Mouse (Mus musculus): ENCODE measurements around the gene Pmvk. TPM values are rescaled to one million over a fixed set of nuclear protein-coding genes. Genes with fewer than 3 reads are reported as not detected.

Gene Pmvk
- 68.7 and 71.0 TPM in 2 replicates for polyA plus RNA-seq (2012; rRNA removed)

DNA sequence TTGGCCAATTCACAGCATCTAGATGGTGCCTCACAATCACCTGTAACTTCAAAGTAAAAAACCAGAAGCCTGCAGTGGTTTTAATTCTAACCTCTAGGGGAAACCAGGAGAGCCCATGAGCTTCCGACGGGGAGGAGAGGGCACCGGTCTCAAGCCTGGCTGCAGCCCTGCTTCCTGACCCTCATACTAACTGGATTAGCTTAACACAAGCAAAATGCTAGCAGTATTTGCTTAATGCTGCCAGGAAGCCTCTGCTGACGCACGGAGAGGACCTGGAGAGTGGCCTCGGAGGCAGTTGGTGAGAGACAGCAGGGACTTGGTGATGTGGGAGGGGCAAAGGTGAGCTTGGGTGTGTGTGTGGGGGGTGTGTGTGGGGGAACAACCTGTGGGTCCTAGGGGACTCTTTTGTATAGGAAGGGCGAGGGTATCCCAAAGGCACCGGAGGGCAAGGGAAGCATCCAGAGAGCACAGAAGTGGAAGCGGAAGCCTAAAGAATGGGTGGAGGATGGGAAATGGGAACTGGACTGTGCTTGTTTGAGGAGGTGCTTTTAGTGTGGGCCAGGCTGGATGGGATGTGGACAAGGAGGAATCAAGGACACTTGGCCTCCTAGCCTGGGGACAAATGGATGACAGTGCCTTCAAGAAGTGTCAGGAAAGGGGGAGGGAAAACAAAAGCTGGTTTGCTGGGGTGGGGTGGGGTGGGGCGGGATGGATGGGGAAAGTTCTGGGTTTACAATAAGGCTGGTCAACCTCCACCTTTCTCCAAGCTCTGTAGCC lies at the start of gene Pmvk:
Pmvk (plus strand) TSS at position 141 of the 777 bp plus-strand sequence.
- no peak for DNase-seq
- H3K4me1 ChIP-seq (ENCODE audit: control insufficient read depth, insufficient read depth, low read length): no peaks in the 10 kb centered on the region
- WGBS: 63% methylated on average over 10 of the region's 10 CpGs
- no peaks in the 10 kb centered on the region for H3K27me3 ChIP-seq (ENCODE audit: control insufficient read depth, insufficient read depth, low read length)
- no peak within 1 kb of the TSS for H3K4me3 ChIP-seq (replicated peaks; ENCODE audit: insufficient read depth, low read depth, low read length)
- H3K27ac ChIP-seq (ENCODE audit: insufficient read depth, low read length): no peak within 1 kb of the TSS
- TF ChIP-seq CTCF (IDR thresholded peaks at IDR 0.05; ENCODE audit: borderline replicate concordance, insufficient read depth, low read depth, low read length) (no peak), POLR2A (IDR thresholded peaks at IDR 0.05; ENCODE audit: borderline replicate concordance, insufficient read depth, low read length) (no peak)

GRCm38 (mm10) chr3:89406887-89407286 lies 47.5 kb upstream of the Pmvk start:
- 0 out of 2 replicates have a peak, but pooled peaks cover 2% of the 10 kb centered on the region for H3K4me1 ChIP-seq (ENCODE audit: control insufficient read depth, insufficient read depth, low read length)
- no peak overlapping the region for H3K4me3 ChIP-seq (replicated peaks; ENCODE audit: insufficient read depth, low read depth, low read length)
- no peaks in the 10 kb centered on the region for H3K27me3 ChIP-seq (ENCODE audit: control insufficient read depth, insufficient read depth, low read length)
- H3K27ac ChIP-seq (ENCODE audit: insufficient read depth, low read length): no peak overlapping the region
- no peak for DNase-seq
- TF ChIP-seq CTCF (IDR thresholded peaks at IDR 0.05; ENCODE audit: borderline replicate concordance, insufficient read depth, low read depth, low read length): no peak
- no peak for TF ChIP-seq POLR2A (IDR thresholded peaks at IDR 0.05; ENCODE audit: borderline replicate concordance, insufficient read depth, low read length)
- 75% methylated on average over 6 of the region's 6 CpGs for WGBS

- 72% methylated on average over 16 of the region's 16 CpGs for WGBS
- H3K27me3 ChIP-seq (ENCODE audit: control insufficient read depth, insufficient read depth, low read length): no peaks in the 10 kb centered on the region
- no peak overlapping the region for H3K4me3 ChIP-seq (replicated peaks; ENCODE audit: insufficient read depth, low read depth, low read length)
- TF ChIP-seq POLR2A (IDR thresholded peaks at IDR 0.05; ENCODE audit: borderline replicate concordance, insufficient read depth, low read length): no peak
- no peak for TF ChIP-seq CTCF (IDR thresholded peaks at IDR 0.05; ENCODE audit: borderline replicate concordance, insufficient read depth, low read depth, low read length)
- no peak for DNase-seq
- H3K27ac ChIP-seq (ENCODE audit: insufficient read depth, low read length): no peak overlapping the region
- H3K4me1 ChIP-seq (ENCODE audit: control insufficient read depth, insufficient read depth, low read length): 0 out of 2 replicates have a peak, but pooled peaks cover 2% of the 10 kb centered on the region
Measured at GRCm38 (mm10) chr3:89408448-89408847, 45.9 kb upstream of the Pmvk start.

DNA sequence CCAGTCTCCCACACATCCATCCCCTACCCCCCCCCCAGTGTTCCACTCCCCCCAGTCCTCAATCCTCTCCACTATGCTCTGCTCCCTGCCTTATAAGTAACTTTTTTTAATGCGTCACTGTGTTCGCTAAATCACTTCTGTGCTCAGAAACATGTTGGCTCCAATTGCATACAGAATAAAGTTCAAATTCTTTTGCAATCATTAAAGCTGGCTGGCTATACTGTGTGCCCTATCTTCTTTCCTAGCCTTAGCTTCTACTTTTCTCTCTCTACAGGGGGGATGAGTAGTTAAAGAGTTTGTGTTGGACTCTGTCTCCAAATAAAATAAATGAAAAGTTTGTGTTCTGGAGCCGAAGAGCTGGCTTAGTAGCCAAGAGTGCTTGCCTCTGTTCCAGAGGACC lies 44.6 kb upstream of the Pmvk start:
- WGBS: 92% methylated on average over 3 of the region's 3 CpGs
- TF ChIP-seq CTCF (IDR thresholded peaks at IDR 0.05; ENCODE audit: borderline replicate concordance, insufficient read depth, low read depth, low read length) (no peak), POLR2A (IDR thresholded peaks at IDR 0.05; ENCODE audit: borderline replicate concordance, insufficient read depth, low read length) (no peak)
- Histone ChIP-seq H3K4me1 (ENCODE audit: control insufficient read depth, insufficient read depth, low read length) (0 out of 2 replicates have a peak, but pooled peaks cover 2% of the 10 kb centered on the region), H3K4me3 (replicated peaks; ENCODE audit: insufficient read depth, low read depth, low read length) (no peak overlapping the region), H3K27ac (ENCODE audit: insufficient read depth, low read length) (no peak overlapping the region), H3K27me3 (ENCODE audit: control insufficient read depth, insufficient read depth, low read length) (no peaks in the 10 kb centered on the region)
- DNase-seq: no peak

DNA sequence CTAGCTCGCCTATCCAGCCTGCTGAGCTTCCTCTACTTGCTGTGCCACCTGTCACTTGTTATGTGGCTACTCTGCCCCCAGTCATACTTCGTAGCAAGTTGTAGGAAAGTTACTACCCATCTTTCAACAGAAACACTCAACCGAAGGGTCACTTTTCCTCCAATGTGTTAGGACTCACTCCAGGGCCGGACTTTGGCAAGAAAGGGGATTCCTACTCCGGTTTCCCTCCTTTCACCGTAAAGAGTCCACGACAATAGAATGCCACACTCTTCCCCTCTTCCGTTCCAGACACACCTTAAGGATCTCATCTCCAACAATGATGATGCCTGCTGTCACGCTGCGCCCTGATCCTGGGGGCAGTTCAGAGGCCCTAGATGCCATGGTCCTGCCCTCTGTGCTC lies 43.5 kb upstream of the Pmvk start:
- peak in 1 of 2 experiments; percentile 19 for DNase-seq
- Histone ChIP-seq H3K4me3 (replicated peaks; ENCODE audit: insufficient read depth, low read depth, low read length) (peak overlapping the region; percentile 68), H3K27me3 (ENCODE audit: control insufficient read depth, insufficient read depth, low read length) (no peaks in the 10 kb centered on the region), H3K27ac (ENCODE audit: insufficient read depth, low read length) (peak overlapping the region; percentile 59), H3K4me1 (ENCODE audit: control insufficient read depth, insufficient read depth, low read length) (0 out of 2 replicates have a peak, but pooled peaks cover 2% of the 10 kb centered on the region)
- 51% methylated on average over 10 of the region's 10 CpGs for WGBS
- no peak for TF ChIP-seq POLR2A (IDR thresholded peaks at IDR 0.05; ENCODE audit: borderline replicate concordance, insufficient read depth, low read length)
- TF ChIP-seq CTCF (IDR thresholded peaks at IDR 0.05; ENCODE audit: borderline replicate concordance, insufficient read depth, low read depth, low read length): no peak

- WGBS: 4% methylated on average over 28 of the region's 28 CpGs
- H3K27ac ChIP-seq (ENCODE audit: insufficient read depth, low read length): peak within 1 kb of the TSS; percentile 59
Measured at GRCm38 (mm10) chr3:89411490-89412393, 42.6 kb upstream of the Pmvk start, which contains the start of gene Flad1. Gene Flad1, minus strand, starts transcription at chr3:89411870.

GRCm38 (mm10) chr3:89416158-89416557 lies 38.2 kb upstream of the Pmvk start:
- no peaks in the 10 kb centered on the region for H3K27me3 ChIP-seq (ENCODE audit: control insufficient read depth, insufficient read depth, low read length)
- TF ChIP-seq CTCF (IDR thresholded peaks at IDR 0.05; ENCODE audit: borderline replicate concordance, insufficient read depth, low read depth, low read length): no peak
- no peak for TF ChIP-seq POLR2A (IDR thresholded peaks at IDR 0.05; ENCODE audit: borderline replicate concordance, insufficient read depth, low read length)
- H3K4me1 ChIP-seq (ENCODE audit: control insufficient read depth, insufficient read depth, low read length): 0 out of 2 replicates have a peak, but pooled peaks cover 3% of the 10 kb centered on the region
- H3K4me3 ChIP-seq (replicated peaks; ENCODE audit: insufficient read depth, low read depth, low read length): no peak overlapping the region
- no peak overlapping the region for H3K27ac ChIP-seq (ENCODE audit: insufficient read depth, low read length)
- 87% methylated on average over 8 of the region's 8 CpGs for WGBS
- no peak for DNase-seq

More at GRCm38 (mm10) chr3:89411490-89412393, 42.6 kb upstream of the Pmvk start, which contains the start of gene Flad1:
- DNase-seq: peak; percentile 100
- no peaks in the 10 kb centered on the region for H3K27me3 ChIP-seq (ENCODE audit: control insufficient read depth, insufficient read depth, low read length)
- TF ChIP-seq POLR2A (IDR thresholded peaks at IDR 0.05; ENCODE audit: borderline replicate concordance, insufficient read depth, low read length) (peak; percentile 63; the same call in 1 of the 2 replicates), CTCF (IDR thresholded peaks at IDR 0.05; ENCODE audit: borderline replicate concordance, insufficient read depth, low read depth, low read length) (no peak)
- H3K4me1 ChIP-seq (ENCODE audit: control insufficient read depth, insufficient read depth, low read length): 0 out of 2 replicates have a peak, but pooled peaks cover 2% of the 10 kb centered on the region
- H3K4me3 ChIP-seq (replicated peaks; ENCODE audit: insufficient read depth, low read depth, low read length): peak within 1 kb of the TSS; percentile 68
